Mouse (Mus musculus) adrenal gland, adult 2 months (tissue): ENCODE data around the gene Rpp25l. TPM values are rescaled to one million over a fixed set of nuclear protein-coding genes. Genes with fewer than 3 reads are reported as not detected.

Experiments used
- DNase-seq: peaks from one replicate; pipeline ENCODE4 v3.0.0; 2021
- polyA plus RNA-seq: library from polyadenylated mRNA; depleted of rRNA; stranded (reverse); fragments of >200 nt; gene quantifications from 2 replicates; pipeline ENCODE4 v1.2.3, GENCODE M21; 2012; rRNA removed
- total RNA-seq, 2 experiments: library from RNA; stranded (reverse); gene quantifications; 2 replicates each; pipeline ENCODE4 v1.2.3; 2021

Gene Rpp25l
- total and polyA plus RNA-seq, 3 experiments, result 31.0 to 61.9 (median 38.6) TPM

- DNase-seq, result no peak
These were observed 41.8 kb downstream of the Rpp25l start for GRCm38 (mm10) chr4:41671500-41671899.

GRCm38 (mm10) chr4:41670836-41671235 lies 42.5 kb downstream of the Rpp25l start:
- no peak for DNase-seq

GRCm38 (mm10) chr4:41666646-41667045 lies 46.7 kb downstream of the Rpp25l start:
- DNase-seq, result no peak

- peak; percentile 72 for DNase-seq
These were observed 48.2 kb downstream of the Rpp25l start for GRCm38 (mm10) chr4:41665009-41665675.

- DNase-seq, result no peak
These were observed 48.8 kb downstream of the Rpp25l start for GRCm38 (mm10) chr4:41664533-41664932.

GRCm38 (mm10) chr4:41663614-41664013 lies 49.7 kb downstream of the Rpp25l start:
- no peak for DNase-seq

GRCm38 (mm10) chr4:41662723-41663122 lies 50.6 kb downstream of the Rpp25l start:
- no peak for DNase-seq

Other genes with a start within 250 kb of the Rpp25l start
- 1 to 10 TPM in 1 of 2 experiments, under 1 TPM in 1; 0.83 to 1.4 TPM for gene Kif24, start 248.6 kb downstream of the Rpp25l start, total RNA-seq
- gene Kif24, start 248.6 kb downstream of the Rpp25l start, polyA plus RNA-seq, result 0.30 and 0.56 TPM in 2 replicates
- gene Nudt2, start 248.4 kb downstream of the Rpp25l start, total RNA-seq, result 10 to 100 TPM; 32.8 to 33.0 TPM
- gene Nudt2, start 248.4 kb downstream of the Rpp25l start, polyA plus RNA-seq, result 4.9 and 5.6 TPM in 2 replicates
- 10 to 100 TPM; 12.3 to 15.2 TPM for gene AI464131, start 210.5 kb downstream of the Rpp25l start, total RNA-seq
- 11.5 and 14.6 TPM in 2 replicates for gene AI464131, start 210.5 kb downstream of the Rpp25l start, polyA plus RNA-seq
- under 1 TPM in 1 of 2 experiments, not detected in 1; 0.55 TPM for gene 1110017D15Rik, start 196.2 kb downstream of the Rpp25l start, total RNA-seq
- 0.40 and 0.66 TPM in 2 replicates for gene 1110017D15Rik, start 196.2 kb downstream of the Rpp25l start, polyA plus RNA-seq
- 10 to 100 TPM; 14.3 to 20.1 TPM for gene Fam219a, start 144.0 kb downstream of the Rpp25l start, total RNA-seq
- gene Fam219a, start 144.0 kb downstream of the Rpp25l start, polyA plus RNA-seq, result 74.7 and 76.1 TPM in 2 replicates
- gene Dnaic1, start 143.8 kb downstream of the Rpp25l start, total RNA-seq, result under 1 TPM in 1 of 2 experiments, not detected in 1; 0.46 TPM
- 0.38 and 0.43 TPM in 2 replicates for gene Dnaic1, start 143.8 kb downstream of the Rpp25l start, polyA plus RNA-seq
- 1 to 10 TPM; 2.9 to 4.6 TPM for gene Enho, start 73.2 kb downstream of the Rpp25l start, total RNA-seq
- 13.2 and 20.9 TPM in 2 replicates for gene Enho, start 73.2 kb downstream of the Rpp25l start, polyA plus RNA-seq
- 10 to 100 TPM; 37.6 to 62.3 TPM for gene Cntfr, start 16.4 kb downstream of the Rpp25l start, total RNA-seq
- gene Cntfr, start 16.4 kb downstream of the Rpp25l start, polyA plus RNA-seq, result 70.6 and 72.3 TPM in 2 replicates
- 10 to 100 TPM; 53.0 to 90.8 TPM for gene Il11ra1, start 13.5 kb downstream of the Rpp25l start, total RNA-seq
- 198 and 290 TPM in 2 replicates for gene Il11ra1, start 13.5 kb downstream of the Rpp25l start, polyA plus RNA-seq
- 100 to 1,000 TPM; 105 to 128 TPM for gene Dctn3, start 9.6 kb upstream of the Rpp25l start, total RNA-seq
- 51.7 and 60.7 TPM in 2 replicates for gene Dctn3, start 9.6 kb upstream of the Rpp25l start, polyA plus RNA-seq
- gene Arid3c, start 17.6 kb upstream of the Rpp25l start, total RNA-seq, result not detected
- gene Arid3c, start 17.6 kb upstream of the Rpp25l start, polyA plus RNA-seq, result not detected in 2 replicates
- gene Galt, start 41.7 kb upstream of the Rpp25l start, total RNA-seq, result 10 to 100 TPM; 42.9 to 43.3 TPM
- 113 and 117 TPM in 2 replicates for gene Galt, start 41.7 kb upstream of the Rpp25l start, polyA plus RNA-seq
- gene Sigmar1, start 42.6 kb upstream of the Rpp25l start, total RNA-seq, result 10 to 100 TPM; 83.8 to 86.7 TPM
- 139 and 145 TPM in 2 replicates for gene Sigmar1, start 42.6 kb upstream of the Rpp25l start, polyA plus RNA-seq
- 10 to 100 TPM; 31.1 to 42.7 TPM for gene Ccl27a, start 60.7 kb upstream of the Rpp25l start, total RNA-seq
- gene Ccl27a, start 60.7 kb upstream of the Rpp25l start, polyA plus RNA-seq, result 74.2 and 96.3 TPM in 2 replicates
- not detected for gene Gm21541, start 190.1 kb upstream of the Rpp25l start, total RNA-seq
- not detected in 2 replicates for gene Gm21541, start 190.1 kb upstream of the Rpp25l start, polyA plus RNA-seq
- 1 to 10 TPM; 3.8 to 4.5 TPM for gene Gm20878, start 228.0 kb upstream of the Rpp25l start, total RNA-seq
- 3.3 and 4.8 TPM in 2 replicates for gene Gm20878, start 228.0 kb upstream of the Rpp25l start, polyA plus RNA-seq